Mouse (Mus musculus): ENCODE measurements around the gene Akain1.
A peak's percentile ranks its signal among the peaks of the same experiment; 100 is the strongest.

The Akain1 gene

GRCm38 (mm10) chr17:69487116-69487515, 48.0 kb downstream of the Akain1 start:
- DNase-seq: peak; percentile 43 to 64

GRCm38 (mm10) chr17:69487884-69488283, 48.8 kb downstream of the Akain1 start:
- DNase-seq: no peak

- no peak for DNase-seq
Observed at GRCm38 (mm10) chr17:69488826-69489225, 49.7 kb downstream of the Akain1 start.

- DNase-seq: peak; percentile 40 to 44
Observed at GRCm38 (mm10) chr17:69492368-69492767, 53.2 kb downstream of the Akain1 start.

GRCm38 (mm10) chr17:69495531-69495930, 56.4 kb downstream of the Akain1 start:
- peak; percentile 18 to 49 for DNase-seq

GRCm38 (mm10) chr17:69496125-69496524, 57.0 kb downstream of the Akain1 start:
- no peak for DNase-seq

GRCm38 (mm10) chr17:69497315-69497714, 58.2 kb downstream of the Akain1 start:
- no peak for DNase-seq

- DNase-seq: no peak
Observed at GRCm38 (mm10) chr17:69498913-69499312, 59.8 kb downstream of the Akain1 start.

- DNase-seq: no peak
Observed at GRCm38 (mm10) chr17:69499441-69499840, 60.3 kb downstream of the Akain1 start.

- DNase-seq: peak; percentile 50 to 61
Observed at GRCm38 (mm10) chr17:69506070-69506469, 66.9 kb downstream of the Akain1 start.

- no peak for DNase-seq
Observed at GRCm38 (mm10) chr17:69516344-69516907, 77.3 kb downstream of the Akain1 start.

GRCm38 (mm10) chr17:69531472-69531871, 92.3 kb downstream of the Akain1 start:
- DNase-seq: peak; percentile 27 to 47
